Mouse (Mus musculus): ENCODE results near the gene Cdk20.

DNA sequence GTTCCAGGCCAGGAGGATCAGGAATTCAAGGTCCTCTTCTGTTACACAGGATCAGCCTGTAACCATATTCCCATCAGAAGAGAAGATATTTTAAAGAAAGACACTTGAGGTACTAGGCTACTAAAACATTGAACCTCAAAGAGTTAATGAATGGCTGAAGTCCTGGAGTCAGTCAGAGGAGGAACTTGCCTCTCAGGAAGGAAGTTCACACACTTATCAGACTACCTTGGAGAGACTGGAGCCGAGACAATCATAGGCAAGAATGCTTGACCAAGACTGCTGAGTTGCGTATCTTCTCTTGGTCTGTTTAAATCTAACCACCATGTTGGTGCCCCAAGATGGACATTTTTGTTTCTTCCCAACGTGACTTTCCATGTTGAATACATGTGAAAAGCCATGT is 32.2 kb upstream of the Cdk20 start:
- no peak for TF ChIP-seq CTCF (IDR thresholded peaks at IDR 0.05; ENCODE audit: low read depth)
- TF ChIP-seq EP300 (IDR thresholded peaks at IDR 0.05; ENCODE audit: low read depth): no peak

Data from liver, embryonic 14.5 days (tissue).